Mouse (Mus musculus) retina, adult 2 months (tissue): ENCODE measurements at regions not wholly inside any gene's neighbourhood (a gene's known extent, or its start where the extent isn't known, plus 50 kb on each side); places are given as distances from the start of the nearest gene placed in this dataset.

Experiments
- DNase-seq: peaks from one replicate; pipeline ENCODE4 v3.0.0-alpha.2; 2012; ENCODE audit warnings: low read depth, low spot score

DNA sequence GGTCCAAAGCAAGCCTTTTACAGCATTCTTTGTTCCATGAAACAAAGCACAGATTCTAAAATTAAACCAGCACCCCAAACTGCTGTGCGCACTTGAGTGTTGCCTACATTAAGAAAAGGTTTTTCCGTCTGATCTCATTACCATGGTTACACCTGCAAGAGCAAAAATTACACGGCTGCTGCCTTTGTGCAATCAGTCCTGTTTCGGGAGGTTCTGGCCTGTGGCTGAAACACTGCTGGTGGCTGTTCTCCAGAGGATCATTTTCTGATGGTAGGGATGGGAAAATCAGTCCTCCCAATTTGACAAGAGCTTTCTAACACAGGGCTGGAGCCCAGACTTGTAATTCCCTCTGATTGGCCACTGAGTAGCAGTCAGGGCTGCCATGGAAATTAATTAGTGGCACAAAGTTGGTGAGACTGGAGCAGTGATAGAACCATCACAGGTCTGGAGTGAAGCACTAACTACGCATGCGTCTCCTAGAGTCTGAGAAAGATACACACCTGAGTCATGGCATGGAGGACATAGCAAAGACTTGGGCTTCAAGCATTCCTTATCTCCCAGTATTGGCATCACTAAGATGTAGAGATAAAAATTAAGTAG, 114.8 kb upstream of the Fam49a start:
- DNase-seq: no peak

DNA sequence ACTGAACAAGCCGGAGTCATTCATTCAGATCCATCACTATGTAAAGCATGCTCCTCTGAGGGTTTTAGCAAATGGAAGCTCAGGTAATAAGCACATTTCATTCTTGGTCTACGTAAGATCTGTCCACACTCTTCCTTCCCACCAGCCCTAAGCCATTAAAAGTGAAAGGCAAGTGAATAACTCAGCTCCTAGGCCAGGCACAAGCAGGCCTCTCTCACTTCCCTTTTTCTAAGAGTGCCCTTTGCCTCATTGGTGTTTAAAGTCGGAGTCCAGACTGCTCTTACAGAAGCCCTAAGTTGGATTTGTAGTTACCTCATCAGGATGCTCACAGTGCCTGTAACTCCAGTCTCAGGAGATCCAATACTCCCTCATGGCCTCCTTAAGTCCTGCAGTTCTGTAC, 114.1 kb upstream of the Fam49a start:
- DNase-seq: no peak

DNA sequence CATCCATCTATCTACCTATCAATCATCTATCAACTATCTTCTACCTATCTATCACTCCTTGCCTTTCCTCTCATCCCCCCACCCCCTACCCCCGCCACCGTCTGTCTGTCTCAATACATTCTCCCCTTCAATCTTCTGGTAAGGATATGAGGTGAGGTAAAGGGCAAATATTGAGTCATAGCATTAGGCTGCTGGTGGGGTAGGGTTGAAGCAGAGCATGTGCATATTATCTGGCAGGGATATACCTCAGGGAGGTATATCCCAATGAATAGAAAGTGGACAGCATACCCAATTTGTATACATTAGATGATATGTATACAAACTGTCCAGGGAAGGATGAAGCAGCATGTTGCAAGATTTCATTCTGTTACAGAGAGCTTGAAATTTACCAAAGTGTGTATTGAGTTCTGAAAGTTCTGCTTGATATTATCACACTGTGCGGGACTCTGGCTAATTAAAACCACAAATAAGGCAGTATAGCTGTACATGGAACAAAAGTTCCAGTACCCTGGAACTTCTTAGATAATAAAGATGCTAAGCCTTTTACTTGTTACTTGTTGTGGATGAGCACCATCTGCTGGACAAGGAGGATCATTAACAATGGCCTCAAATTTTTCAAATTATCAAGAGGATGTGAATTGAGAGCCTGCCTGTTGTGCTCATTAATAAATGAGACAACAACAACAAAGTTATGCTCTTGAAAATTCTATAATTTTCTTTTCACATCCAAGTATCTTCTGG, 113.1 kb upstream of the Fam49a start:
- peak; percentile 28 for DNase-seq

DNA sequence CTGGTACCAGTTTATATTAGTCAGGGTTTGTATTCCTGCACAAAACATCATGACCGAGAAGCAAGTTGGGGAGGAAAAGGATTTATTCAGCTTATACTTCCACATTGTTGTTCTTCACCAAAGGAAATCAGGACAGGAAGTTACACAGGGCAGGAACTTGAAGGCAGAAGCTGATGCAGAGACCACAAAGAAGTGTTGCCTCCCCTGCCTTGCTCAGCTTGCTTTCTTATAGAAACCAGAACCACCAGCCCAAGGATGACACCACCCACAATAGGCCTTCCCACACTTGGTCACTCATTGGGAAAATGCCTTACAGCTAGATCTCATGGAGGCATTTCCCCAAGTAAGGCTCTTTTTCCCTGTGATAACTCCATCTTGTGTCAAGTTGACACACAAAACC, 97.5 kb upstream of the Fam49a start:
- DNase-seq: no peak

DNA sequence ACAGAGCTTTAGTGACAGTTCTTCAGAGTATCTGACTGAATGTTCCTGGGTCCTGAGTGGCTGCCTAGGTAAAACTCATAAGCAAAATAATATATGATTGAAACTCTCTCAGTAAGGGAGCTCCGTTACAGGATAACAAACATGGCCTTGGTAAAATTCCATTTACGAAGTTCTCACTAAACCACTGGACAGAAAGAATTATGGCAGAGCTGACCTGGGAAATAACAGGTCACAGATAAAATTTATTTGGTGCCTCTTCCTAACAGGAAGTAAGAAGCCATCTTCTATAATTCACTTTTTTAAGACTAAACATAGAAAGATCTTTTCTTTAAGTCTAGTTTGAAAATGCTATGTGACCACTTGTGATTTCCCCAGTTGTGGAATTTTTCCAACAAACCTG, 91.4 kb upstream of the Fam49a start:
- DNase-seq: no peak

DNA sequence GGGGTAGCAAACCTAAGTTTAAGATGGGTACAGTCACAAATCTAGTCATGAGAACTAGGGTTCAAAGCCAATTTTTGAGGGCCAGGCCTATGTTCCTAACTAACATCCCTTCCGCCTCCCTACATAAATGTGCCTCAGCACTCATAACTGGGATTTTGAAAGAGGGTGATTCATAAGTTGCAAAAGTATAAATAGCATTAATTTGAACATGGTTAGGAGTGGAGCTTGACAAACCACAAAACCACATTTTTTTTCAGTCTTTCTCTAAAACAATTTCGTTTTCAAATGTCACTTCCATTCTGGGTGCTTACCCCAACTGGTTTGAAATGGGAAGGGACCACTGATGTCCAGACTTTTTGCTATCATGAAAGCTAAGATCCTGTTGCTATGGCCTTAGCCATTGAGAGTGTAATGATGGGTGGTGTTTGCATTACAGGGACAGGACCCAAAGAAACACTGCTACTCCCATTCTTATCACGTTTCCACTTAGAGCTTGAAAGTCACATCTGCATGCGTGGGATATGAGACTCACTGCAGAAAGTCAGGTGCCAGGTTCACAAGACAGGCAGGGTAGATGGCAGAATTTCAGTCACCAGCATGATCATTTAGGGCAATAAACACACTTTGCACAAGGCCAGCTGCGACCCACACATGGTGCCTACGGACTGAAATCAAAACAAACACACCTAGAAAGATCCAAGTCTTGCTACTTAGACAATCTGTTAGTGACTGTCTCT, 89.7 kb upstream of the Fam49a start:
- no peak for DNase-seq

DNA sequence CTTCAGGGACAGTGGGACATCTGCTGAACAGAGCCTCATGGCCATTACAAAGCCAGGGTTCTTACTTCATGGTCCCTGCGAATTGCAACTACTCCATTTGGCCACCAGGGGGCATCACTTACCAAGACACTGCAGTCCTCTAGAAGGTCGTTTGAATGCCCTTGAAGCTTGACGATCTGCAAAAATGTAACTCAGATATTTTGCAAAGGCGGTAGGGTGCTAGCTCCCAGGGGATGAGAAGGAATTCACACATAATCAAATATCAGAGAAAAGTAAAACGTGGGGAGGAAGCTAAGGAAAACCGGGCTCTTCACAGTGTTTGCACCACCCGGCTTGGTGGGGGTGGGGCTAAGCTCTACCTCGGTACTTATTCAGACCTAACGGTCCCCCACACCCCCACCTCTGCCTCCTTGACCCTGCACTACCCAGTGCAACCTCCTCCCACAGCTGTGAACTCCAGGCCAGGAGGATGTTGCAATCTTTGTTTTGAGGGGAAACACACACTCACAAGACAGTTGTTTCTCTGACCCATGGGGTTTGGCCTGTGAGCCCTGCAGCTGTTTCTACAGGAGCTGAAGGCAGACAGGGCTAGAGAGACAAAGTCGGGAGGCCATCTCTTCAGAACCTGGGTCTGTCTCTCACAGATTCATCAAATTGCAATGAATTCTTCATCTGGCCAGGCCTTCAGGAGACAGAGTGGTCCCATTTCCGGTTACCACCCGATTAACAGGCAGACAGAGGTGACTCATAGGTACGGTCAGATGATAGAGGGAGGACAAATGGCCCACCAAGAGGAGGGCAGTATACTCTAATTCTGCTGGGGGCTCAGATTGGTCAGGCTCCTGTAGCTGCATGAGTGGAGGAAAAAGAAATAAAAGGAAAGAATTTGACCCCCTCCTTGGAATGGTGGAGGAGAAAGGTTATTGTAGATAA, 85.3 kb upstream of the Fam49a start:
- peak; percentile 30 for DNase-seq

DNA sequence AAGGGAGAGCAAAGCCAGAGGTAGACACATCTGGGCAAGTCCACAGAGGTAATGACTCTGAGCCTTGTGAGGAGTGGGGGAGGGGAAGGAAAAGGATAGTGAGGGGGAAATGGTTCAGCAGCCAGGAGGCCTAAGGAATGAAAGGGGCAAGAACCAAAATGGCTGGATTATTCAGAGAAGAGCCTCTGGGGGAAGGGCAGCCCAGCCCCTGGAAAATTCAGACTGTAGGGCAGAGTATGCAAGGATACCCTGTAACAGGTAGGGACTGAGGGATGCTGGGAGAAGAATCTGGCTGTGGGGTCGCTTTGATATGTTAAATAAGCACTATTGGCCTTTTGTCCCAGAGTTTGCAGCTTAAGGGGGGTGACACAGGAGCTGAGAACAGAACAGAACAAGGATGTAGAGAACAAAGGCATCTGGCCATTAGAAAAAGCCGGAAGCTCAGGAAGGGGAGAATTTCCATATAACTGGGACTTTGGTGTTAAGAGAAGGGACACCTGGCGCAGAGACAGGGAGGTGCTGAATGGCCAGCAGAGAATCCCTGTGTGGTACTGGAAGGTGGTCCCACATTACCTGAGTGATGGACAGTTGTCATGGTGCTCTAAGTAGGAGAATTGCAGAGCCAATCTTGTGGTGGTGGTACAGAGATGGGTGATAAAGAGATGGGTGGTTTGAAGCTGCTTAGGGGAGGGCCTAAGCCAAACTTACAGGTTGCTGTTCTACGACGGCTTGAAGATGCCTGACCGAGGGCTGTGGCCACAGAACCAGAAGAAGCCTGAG, 84.5 kb upstream of the Fam49a start:
- DNase-seq: no peak

DNA sequence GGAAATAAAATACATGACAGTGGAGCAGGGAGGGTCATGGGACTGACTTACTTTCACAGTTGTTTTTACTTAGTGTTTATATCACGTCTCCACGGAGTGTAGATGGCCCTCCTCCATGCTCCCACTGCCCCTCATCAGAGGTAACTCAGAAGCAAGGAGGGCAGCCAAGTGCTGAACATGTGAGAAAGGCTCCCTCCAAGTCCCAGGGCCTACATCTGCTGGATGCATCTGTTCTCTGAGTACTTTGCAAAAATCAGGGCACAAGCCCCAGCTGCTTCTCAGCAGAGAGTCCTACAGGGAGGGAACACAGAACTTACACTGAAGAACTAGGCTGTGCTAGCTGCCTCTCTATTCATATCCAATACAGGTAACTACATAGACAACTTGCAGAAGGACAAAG, 83.5 kb upstream of the Fam49a start:
- no peak for DNase-seq

DNA sequence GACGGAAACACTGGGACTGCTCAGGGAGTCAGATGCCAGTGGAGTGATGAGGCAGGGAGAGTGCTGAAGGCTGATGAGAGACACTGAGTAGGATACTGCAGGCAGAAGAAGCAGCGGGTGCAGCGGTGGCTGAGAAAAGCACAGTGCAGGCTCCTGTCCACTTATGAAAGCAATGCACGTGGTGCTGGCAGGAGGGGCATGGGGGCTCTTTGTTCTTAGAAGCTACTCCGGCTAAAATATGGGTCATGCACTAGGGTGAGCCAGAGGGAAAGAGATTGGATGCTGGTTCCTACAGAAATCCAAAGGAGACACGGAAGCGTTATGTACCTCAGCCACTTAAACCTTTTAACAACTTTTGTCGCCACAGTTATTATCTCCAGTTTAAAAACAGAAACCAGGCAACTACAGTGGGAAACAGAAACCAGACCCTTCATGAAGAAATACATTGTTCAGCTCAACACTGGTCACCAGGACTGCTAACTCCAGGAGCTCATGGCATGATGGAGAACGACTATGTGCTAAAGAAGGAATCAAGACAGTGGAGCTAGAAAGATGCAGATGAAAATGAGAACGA, 82.6 kb upstream of the Fam49a start:
- peak; percentile 20 for DNase-seq

DNA sequence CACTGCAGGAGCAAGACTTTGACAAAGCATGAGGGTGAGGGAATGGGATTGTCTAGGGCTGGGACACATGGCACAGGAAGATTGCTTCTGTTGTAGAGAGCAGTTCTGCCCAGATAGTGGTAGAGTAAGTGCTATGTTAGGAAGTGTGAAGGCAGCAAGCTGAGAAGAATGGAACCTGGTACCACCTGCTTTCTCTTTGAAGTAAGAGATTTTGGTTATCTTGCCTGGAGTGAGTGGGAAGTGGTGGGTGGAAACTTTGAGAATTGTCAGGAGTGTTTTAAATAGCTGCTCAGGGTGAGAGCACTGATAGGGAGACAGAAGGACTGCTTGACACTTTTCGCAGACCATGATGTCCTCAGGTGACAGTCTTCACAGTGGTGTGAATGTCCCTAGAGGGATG, 81.0 kb upstream of the Fam49a start:
- no peak for DNase-seq

DNA sequence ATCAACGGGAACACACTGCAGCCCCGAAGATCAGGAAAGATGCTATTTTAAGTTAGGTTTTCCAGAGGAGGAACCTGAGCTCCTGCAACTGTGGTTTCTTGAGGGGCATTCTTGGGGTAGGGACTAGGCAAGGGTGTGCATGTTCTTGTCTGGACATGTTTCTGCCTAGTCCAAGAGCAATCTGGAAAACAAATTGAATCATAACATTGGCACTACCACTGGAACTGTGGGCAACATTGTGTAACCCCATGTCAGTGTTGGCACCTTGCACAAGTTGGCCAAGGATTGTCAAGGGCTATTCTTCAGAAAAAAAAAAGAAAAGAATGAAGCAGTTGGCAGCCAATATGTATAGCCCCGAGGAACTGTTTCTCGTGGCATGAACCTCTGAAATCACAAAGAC, 80.3 kb upstream of the Fam49a start:
- no peak for DNase-seq

DNA sequence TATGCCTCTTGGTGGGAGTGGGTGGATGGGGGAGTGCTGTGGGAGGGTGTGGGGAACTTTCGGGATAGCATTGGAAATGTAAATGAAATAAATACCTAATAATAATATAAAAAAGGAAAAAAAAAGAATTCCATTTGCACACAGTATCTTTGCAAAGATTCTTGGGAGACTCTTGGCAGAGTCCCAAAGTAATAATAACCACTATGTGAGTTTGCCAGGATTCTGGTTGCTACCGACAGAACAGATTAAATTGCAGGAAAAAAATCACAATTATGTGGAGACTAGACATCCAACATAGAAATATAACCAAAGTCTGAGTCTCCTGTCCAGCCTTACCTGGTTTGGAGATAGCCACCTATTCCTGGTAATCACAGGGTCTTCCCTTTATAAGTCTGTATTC, 75.6 kb upstream of the Fam49a start:
- no peak for DNase-seq

DNA sequence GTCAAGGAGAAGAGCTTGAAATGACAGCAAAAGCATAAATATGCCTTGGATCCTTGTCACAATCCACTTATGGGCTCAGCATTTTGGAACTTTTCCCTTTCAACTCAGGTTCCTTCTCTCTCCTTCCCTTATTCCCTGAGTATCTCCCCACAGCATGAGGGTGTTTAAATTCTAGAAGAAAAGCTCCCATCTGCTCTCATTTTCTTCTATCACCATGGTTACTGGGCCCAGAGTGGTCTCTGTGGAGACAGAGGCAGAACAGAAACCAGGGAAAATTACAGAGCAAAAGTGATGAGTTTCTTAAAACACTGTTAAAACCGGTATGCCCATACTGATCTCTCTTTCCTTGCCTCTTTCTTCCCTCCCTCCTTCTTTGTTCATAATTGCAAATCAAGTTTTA, 66.9 kb upstream of the Fam49a start:
- no peak for DNase-seq

DNA sequence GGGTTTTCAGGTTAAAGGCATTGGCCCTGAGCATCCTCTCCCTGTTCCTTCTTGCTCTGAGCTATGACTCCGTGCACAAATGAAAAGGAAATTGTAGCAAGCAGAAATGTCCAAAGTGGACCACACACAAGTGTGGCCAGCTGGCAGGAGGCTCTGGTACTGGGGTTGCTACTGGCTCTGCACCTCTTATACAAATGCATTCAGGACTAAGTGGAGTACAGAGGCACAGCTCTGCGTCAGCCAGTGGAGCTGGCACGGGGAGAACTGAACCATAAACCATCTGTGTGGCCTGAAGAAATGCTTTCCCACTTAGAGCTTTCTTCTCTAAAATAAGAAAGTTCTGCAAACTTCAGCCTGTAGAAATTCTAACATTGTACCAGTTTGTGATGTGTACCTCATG, 65.3 kb upstream of the Fam49a start:
- no peak for DNase-seq

DNA sequence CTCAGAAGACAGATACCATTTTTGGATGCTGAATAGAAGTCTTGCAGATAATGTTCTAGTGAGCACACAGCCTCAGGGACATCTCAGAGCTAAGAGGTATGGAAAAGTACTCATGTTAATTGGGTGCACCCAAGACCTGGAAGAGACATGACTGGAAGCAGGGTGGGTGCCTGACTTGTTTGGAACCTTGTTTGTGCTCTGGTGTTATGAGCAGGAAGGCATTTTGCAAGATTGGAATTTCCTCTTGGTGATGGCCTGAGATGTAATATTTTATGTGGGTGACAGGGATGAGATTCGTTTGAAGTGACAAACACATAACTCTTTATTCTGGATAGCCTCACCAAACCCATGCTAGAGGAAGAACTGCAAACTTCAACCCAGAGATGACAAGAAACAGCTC, 53.7 kb upstream of the Fam49a start:
- no peak for DNase-seq
